Mouse (Mus musculus) adrenal gland, adult 8-10 months (tissue): Measurements from ENCODE around the gene Hoxa13. TPM values are rescaled to one million over a fixed set of nuclear protein-coding genes. Genes with fewer than 3 reads are reported as not detected.

Experiments used
- DNase-seq: peaks from one replicate; pipeline ENCODE4 v3.0.0; 2022
- total RNA-seq, 4 experiments: library from RNA; stranded (reverse); gene quantifications; 2 replicates each; pipeline ENCODE4 v1.2.4; 2022

Gene Hoxa13
- total RNA-seq, 4 experiments from 2014 or later = not detected

GRCm38 (mm10) chr6:52249415-52249738 is 11.3 kb downstream of the Hoxa13 start:
- no peak for DNase-seq

- DNase-seq = no peak
These were observed 11.9 kb downstream of the Hoxa13 start for GRCm38 (mm10) chr6:52248638-52249414.

- DNase-seq = no peak
These were observed 12.7 kb downstream of the Hoxa13 start for GRCm38 (mm10) chr6:52247766-52248637.

DNA sequence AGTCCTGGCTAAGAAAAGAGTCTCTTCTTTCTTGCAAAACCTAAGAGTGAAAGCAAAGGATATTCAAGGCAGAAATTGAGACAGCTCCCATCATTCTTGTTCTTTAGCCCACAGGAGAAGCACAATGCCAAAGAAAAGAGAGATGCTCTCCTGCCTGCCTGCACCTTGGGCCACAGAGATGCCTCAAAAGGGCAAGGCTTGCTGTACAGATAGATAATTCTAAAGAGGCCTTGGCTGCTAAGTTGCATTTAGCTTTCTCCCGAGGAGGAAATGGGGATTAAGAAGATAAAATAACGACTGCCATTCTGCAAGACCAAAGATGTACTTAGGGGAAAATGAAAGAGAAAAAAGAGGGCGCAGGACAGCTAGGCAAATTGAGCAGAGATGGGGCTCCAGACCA is 13.8 kb downstream of the Hoxa13 start:
- DNase-seq = no peak

GRCm38 (mm10) chr6:52246403-52246803 is 14.3 kb downstream of the Hoxa13 start:
- DNase-seq = no peak

GRCm38 (mm10) chr6:52245757-52246142 is 14.9 kb downstream of the Hoxa13 start, which contains the start of gene Hoxa11:
Gene Hoxa11 (minus strand): TSS chr6:52245810.
- no peak for DNase-seq

DNA sequence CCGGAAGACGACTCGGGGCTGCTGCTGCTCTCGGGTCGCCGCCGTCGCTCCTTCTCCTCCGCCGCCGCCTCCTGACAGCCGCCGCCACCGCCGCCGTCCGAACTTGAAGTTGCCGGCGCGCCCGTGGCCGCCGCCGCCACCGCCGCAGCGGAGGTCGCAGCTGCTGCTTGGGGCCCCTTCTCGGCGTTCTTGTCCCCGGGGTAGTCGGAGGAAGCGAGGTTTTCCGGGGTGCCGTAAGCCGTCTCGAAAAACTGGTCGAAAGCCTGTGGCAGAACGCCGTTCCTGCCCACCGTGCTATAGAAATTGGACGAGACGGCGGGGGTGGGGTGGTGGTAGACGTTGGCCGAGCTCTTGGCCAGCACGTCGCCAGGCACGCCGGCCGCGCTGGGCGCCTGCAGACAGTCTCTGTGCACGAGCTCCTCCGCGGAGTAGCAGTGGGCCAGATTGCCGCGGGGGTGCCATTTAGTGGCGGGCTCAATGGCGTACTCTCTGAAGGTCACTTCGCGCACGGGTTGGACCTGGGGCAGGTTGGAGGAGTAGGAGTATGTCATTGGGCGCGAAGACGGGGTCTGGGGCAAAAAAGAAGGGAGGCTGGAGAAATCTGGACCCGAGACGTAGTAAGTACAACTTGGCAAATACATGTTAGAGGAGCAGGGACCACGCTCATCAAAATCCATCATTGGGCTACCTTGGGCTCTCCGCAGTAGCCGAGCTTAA is 15.5 kb downstream of the Hoxa13 start:
- DNase-seq = no peak

- DNase-seq = no peak
These were observed 16.1 kb downstream of the Hoxa13 start for GRCm38 (mm10) chr6:52244471-52245039.

DNA sequence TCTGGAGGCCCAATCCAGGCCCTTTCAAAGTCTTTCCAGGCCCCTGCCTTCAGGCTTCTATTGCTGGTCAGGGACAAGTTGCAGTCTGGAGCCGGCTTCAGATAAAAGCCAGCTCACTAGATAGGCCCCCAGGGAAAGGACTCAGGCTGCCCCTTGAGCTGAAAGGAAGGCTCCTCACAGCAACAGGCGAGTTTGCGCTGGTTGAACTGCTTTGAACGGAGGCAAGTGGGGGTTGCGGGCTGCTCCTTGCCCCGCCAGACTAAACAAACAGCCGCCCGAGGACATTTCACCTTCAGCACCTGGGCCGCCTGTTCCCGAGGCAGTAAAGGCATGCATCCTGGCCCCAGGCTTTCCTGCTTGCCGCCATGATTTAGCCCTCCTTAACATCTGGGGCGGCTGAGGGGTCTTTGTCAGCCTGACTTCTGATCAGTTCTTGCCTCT is 17.0 kb downstream of the Hoxa13 start:
- DNase-seq = no peak

- DNase-seq = no peak
These were observed 17.8 kb downstream of the Hoxa13 start for GRCm38 (mm10) chr6:52242801-52243332.

- no peak for DNase-seq
These were observed 19.6 kb downstream of the Hoxa13 start for GRCm38 (mm10) chr6:52241001-52241621.

GRCm38 (mm10) chr6:52240389-52241000 is 20.2 kb downstream of the Hoxa13 start, which contains the start of gene Hoxa10:
Gene Hoxa10 (minus strand): TSS chr6:52240854.
- DNase-seq = no peak

- DNase-seq = no peak
These were observed 20.9 kb downstream of the Hoxa13 start for GRCm38 (mm10) chr6:52239625-52240388.

DNA sequence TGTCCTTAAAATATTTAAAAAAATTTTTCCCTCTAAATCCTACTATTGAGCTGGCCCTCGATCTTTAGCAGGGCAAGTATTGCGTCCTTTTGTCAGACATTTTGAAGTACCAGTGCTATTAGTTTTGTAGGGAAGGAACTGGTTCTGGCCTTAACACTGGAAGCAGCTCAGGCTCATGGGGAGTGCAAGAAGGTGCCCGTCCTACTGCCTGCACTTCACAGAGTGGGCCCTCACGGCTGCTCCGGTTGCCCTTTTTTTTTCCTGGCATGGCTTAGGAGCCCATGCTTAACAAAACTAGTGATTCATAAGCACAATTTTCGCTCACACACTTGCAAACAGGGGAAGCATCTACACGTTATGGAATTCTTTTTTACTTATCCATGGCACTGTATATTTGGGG is 21.7 kb downstream of the Hoxa13 start:
- no peak for DNase-seq

GRCm38 (mm10) chr6:52238155-52238545 is 22.5 kb downstream of the Hoxa13 start:
- DNase-seq = no peak

GRCm38 (mm10) chr6:52237346-52238154 is 23.1 kb downstream of the Hoxa13 start:
- DNase-seq = no peak

GRCm38 (mm10) chr6:52236806-52237205 is 23.9 kb downstream of the Hoxa13 start:
- no peak for DNase-seq

DNA sequence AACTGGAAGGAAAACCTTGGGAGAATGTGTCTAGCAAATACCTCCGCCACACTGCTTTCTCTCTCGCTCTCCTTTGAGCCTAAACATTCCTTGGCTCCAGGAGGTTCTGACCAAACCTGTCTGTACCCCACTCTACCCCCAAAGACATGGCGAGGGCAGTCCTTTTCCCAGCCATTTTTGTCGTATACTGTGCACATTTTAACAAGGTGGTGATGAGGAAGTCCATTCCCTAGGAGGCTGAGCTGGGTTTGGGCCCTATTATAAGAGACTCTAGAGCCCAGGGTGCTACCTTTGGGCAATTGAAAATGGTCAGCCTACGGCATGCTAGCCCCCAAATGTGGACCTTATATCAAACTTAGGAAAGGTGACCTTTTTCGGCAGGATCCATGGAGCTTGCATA is 24.8 kb downstream of the Hoxa13 start:
- DNase-seq = no peak

GRCm38 (mm10) chr6:52235267-52235666 is 25.4 kb downstream of the Hoxa13 start:
- no peak for DNase-seq
